Mouse (Mus musculus) spleen, adult 12 weeks (tissue): ENCODE data around the gene Hif3a.
A peak's percentile ranks its signal among the peaks of the same experiment; 100 is the strongest.

Experiments
- DNase-seq: peaks from one replicate; pipeline ENCODE4 v3.0.0; 2022; ENCODE audit warnings: low spot score

The Hif3a gene

GRCm38 (mm10) chr7:16991681-16992450 is 70.4 kb downstream of the Hif3a start:
- no peak for DNase-seq

DNA sequence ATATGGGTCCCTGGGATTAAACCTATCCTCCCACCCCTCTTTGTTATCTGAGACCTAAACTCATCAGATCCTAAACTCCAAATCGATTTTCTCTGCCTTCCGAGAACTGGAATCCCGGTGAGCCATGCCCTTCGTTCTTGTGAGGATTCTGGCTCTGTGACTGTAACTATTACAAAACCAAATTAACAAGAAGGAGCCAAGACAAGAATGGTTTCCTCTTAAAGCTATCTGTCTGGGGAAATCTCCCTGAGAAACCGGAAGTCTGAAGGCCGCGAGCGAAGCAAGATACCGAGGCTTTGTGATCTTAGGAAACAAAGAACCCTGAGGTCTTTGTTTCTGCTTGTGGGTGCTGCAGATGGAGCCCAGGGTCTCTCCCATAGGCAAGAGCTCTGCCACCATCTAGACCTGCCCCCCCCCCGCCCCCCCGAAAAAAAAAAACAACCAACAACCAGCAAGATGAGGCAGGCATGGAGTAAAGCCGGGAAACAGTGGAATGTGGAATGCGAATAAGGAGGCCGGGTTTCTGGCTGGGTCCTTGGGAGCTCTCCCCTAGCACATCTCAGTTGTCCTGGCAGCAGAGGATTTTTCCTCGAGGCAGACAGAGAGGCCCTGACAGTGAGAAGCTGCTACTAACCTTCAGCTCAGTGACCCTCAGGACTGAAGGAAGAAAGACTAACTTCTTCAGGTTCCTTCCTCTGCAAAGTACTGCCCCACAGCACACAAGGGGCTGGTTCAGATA is 72.1 kb downstream of the Hif3a start:
- DNase-seq = no peak

DNA sequence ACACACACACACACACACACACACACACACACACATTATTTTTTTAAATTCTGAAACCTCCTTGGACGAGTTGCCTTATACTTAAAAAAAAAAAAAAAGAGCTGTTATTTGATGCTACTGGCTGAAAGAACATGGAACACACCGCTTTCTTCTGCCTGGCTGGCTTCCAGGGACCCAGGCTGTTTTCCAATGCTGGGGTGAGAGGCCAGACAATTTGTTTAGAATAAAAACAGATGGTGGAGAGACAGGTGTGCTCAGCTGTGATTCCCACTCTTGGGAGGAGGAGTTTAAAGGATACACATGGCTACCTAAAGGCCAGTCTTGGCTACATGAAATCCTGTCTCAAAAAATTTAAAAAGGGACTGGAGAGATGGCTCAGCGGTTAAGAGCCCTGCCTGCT is 73.8 kb downstream of the Hif3a start:
- no peak for DNase-seq

GRCm38 (mm10) chr7:16987541-16988149 is 74.6 kb downstream of the Hif3a start:
- no peak for DNase-seq

- peak; percentile 31 for DNase-seq
Observed at GRCm38 (mm10) chr7:16982859-16983568, 79.2 kb downstream of the Hif3a start, which contains the start of gene Gm42372. Gm42372 (plus strand) TSS chr7:16983086.
